Mouse (Mus musculus) testis, postnatal 14 days (tissue): Measurements from ENCODE around the gene Rdh16f2.
A peak's percentile ranks its signal among the peaks of the same experiment; 100 is the strongest.
"Not testable (repeated sequence)": the region's sequence is repeated elsewhere in the genome, so short reads cannot be mapped to it uniquely, and the experiment has no call there.

Source experiments
- DNase-seq: peaks from one replicate; pipeline ENCODE4 v3.0.0; 2021; ENCODE audit warnings: low spot score

The Rdh16f2 gene

DNA sequence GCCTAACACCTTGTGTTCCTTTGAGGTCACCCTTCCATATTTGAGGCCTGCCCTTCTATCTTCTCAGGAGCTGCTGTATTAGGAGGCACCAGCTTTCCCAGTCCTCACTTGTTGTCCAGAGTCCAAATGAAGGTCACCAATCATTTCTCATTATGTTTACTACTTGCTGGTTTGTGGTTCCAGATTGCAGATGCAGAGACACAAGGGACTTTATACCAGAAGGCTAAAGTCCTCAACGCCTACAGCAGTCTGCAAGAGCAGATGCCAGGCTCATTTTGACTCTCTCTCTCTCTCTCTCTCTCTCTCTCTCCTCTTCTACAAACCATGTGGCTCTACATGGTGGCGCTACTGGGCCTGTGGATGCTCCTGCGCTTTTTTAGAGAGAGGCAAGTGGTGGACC, at the start of gene Rdh16f2:
Rdh16f2 (plus strand) TSS at position 243 of the 400 bp plus-strand sequence.
- DNase-seq, result no peak

DNA sequence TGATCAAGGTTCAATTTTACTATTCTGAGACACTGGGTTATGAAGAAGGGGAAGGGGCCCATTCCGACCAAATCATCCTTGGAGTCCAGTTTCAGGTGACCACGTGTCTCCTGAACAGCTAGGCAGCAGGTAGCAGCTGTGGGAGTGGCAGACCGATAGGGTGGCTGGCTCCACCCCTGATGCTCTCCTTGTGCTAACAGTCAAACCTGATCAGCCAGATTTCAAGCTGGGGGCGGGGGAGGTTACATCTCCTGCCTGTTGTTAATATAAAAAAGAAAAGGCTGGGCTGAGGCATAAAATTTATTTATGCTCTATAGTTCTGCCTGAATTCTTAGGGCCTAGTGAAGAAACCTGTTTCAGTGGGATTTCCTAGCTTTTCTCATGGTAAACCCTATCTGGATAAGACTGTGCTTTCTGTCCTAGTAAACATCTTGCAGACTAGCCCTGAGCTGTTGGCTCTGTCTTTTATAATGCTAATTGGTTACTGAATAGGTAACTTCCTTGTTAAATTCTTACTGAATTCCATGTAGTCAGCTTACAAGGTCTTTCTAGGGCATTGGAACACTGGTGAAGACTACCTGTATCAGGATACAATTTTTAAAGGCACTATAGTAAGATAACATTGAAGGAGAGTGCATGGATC, 48.9 kb upstream of the Rdh16f2 start:
- DNase-seq, result not testable (repeated sequence)

GRCm38 (mm10) chr10:127821806-127822205, 44.5 kb upstream of the Rdh16f2 start:
- DNase-seq, result not testable (repeated sequence)

GRCm38 (mm10) chr10:127825386-127825785, 40.9 kb upstream of the Rdh16f2 start:
- peak; percentile 18 for DNase-seq

DNA sequence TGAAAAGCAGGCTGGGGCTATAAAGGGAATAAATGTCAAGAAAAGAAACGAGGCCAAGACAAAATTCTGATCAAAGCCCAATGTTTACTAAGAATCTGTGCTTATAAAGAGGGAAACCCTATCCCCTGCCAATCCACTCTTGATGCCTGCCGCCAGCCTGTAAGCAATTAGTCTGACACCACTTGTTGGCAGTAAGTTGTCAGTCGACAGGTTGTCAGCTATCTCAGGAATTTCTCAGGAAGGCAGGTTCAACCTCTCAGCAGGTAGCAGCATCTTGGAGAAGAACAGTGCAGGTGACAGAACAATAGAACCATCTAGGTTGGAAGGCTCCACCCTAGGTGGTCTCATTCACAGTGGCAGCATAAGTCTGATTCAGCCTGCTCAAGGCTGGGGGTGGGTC, 37.2 kb upstream of the Rdh16f2 start:
- no peak for DNase-seq

DNA sequence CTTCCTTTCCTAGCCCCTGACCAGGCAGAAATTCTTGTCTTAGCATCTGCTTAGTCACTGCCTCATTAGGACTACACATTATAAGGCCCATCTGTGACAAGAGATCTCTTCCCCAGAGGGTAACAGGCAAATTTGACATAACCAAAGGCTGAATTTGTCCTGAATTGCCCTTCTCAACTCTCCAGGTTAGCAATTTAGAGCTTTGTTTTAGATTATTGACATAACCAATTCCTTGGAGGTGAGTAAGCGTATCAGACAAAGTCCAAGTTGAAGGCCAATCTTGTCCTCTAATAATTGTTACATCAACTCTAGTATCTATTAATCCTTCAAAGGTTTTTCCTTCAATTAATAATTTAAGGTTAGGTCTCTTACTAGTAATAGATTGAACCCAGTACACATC, 32.1 kb upstream of the Rdh16f2 start:
- DNase-seq, result not testable (repeated sequence)

DNA sequence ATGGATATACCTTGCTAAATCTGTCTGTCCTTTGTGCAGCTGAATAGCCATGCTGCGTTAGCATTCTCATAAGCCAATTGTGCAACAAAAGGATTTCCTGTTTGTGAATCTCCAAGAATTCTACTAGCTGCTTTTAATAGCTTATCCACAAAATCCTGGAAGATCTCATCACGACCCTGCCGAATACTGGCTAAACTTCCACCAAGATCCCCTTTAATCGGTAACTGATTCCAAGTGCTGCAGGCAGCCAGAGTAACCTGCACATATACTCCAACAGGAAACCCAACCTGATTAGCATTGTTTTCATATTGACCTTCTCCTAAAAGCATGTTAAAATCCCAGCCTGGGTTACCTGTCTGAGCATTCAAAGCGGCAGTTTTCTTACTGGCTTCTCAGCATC, 31.0 kb upstream of the Rdh16f2 start:
- no peak for DNase-seq

DNA sequence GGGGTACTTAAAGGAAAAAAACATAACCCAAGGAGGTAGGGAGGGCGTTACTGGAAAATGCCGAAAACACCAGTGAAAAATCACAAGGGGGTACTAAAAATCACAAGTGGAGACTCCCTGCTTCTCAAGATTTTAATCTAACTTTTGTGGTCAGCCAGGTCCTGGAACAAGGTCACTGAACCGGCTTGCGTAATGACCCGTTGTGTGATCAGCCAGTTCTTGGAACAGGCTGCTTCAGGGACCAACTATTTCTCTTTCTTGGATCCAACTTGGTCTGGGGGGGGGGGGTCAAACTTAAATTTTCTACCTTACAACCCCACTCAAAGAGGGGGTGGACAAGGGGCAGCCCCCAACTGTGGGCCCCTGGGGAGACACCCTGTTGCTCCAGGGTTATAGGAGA, 28.5 kb upstream of the Rdh16f2 start:
- DNase-seq, result not testable (repeated sequence)

GRCm38 (mm10) chr10:127838539-127838938, 27.7 kb upstream of the Rdh16f2 start:
- DNase-seq, result no peak

DNA sequence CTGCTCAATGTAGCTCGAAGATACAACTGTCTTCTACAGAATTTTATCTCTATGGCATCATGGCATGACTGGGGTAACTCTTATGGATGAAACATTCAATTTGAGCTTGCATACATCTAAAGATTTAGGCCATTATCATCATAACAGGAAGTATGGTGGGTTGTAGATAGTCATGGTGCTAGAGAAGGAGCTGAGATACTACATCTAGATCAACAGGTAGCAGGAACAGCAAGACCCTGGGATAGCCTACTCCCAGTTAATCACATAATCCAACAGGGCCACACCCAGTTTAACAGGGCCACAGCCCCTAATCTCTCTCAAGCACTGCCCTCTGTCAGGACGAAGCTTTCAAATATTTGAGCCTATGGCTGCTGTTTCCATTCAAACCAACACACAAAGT, 25.5 kb upstream of the Rdh16f2 start:
- no peak for DNase-seq

- not testable (repeated sequence) for DNase-seq
Observed at GRCm38 (mm10) chr10:127845945-127846344, 20.3 kb upstream of the Rdh16f2 start.

GRCm38 (mm10) chr10:127848089-127848488, 18.2 kb upstream of the Rdh16f2 start:
- no peak for DNase-seq

DNA sequence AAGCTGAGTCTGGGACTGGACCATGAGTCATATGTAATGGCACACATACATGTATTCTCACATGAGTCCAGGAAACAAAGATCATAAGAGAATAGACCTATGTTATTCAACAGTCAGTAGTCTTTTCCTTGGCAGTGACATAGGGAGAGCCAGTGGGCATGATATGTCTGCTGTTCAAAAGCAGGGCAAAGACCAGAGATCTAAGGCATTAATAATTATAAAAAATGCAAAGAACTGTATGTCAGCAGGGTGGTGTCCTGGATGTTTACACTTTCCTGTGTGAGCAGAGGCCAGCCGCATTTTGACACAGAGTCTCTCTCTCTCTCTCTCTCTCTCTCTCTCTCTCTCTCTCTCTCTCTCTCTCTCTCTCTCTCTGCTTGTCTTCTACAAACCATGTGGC, 16.6 kb upstream of the Rdh16f2 start, which contains the start of gene Rdh19:
Rdh19 (plus strand) TSS at position 301 of the 400 bp plus-strand sequence.
- DNase-seq, result no peak

DNA sequence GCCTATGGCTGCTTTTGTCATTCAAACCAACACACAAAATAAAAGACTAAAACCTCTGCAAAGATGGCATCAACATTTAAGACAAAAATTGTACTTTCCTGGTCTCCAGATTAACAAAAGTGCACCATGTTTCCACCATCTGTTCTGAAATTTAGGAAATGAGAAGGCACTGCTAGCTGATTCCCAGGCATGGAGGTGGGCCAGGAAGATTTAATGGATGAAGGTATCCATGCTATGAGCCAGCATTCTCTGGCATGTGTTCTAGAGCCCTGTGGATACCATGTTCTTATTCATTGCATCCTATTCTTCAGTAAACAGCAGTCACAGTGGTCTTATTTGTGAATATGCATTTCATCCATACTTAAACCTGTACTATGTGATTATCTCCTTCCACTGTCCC, 9.9 kb upstream of the Rdh16f2 start:
- no peak for DNase-seq

DNA sequence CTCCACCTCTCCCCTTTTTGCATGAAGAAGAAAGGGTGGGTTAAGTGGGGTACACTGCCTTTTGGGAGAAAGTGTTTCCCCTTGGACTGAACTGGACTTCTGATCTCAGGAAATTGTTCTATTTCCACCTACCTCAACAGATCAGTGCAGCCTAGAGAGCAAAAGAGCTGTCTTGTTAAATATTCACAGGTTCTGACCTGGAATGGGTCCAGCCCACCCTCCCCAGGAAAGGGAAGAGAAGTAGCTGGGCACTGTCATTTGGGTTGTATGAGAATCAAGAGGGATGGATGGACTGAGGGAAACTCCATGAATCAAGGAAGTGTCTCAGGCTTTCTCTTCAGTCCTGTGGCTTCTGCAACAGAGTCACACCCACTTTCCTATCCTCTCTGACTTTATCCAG, 1.3 kb upstream of the Rdh16f2 start:
- no peak for DNase-seq

DNA sequence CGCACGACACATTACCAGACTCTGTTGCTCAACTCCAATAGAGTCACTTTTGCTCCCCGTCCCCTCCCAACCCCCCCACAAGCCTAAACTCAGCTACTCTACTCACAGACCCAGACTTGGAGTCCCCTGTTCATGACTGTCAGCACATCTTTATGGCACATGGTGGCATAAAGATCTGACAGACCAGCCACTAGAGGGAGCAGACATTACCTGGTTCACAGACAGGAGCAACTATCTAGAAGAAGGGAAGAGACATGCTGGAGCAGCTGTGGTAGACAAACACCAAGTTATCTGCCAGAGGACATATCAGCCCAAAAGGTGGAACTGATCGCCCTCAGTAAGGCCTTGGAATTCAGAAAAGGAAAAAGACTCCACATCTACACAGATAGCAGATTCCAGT, 6.2 kb downstream of the Rdh16f2 start:
- DNase-seq, result no peak

DNA sequence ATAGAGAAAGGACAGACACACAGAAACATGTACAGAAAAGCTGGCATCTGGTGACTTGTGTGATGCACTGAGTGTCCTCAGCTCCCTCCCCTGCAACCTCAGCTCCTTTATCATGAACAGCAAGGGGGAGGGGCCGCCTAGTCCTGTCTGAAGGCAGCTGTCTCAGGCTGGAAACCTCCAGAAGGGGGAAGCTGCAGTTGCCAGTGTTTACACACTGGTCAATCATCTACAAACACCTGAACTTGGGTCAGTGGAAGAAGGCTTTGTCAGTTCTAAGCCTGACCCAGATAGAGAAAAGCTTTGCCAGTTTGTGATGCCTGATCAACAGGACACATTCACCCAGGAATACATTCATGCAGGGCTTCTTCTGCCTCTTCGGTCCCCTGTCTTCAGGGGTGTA, 11.4 kb downstream of the Rdh16f2 start:
- DNase-seq, result no peak

DNA sequence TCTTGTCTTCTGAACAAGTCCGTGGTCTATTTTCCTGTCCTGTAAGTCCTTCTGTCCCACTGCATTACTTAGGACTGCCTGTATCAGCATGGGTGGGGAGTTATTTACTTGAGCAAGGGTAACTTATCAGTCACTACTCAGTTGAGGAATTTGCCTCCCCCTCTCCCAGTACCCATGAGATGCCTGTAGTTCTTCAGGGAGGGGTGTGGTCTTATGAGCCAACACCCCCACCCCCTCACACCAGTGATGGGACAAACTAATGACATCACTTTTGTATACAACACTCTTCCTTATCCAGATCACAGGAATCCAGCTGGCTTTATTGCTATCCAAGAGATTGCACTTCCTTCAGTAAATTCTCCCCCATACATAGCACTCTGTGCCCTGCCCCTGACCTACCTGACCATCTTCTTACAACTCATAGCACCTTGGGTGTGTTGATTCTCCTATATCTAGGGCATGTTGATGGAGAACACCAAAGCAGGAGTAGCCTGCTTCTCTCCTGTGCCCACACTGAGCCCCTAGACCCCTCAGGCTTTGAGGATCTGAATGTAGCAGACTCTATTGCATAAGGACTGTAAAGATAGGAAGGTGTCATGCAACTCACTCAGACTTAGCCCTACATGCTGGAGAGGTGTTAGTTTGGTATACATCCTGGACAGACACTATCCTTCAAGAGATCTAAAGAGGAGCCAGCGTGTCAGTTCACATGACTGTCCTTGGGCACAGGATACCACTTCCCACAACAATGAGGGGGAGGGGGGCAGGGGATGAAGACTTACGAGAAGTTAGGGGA, 12.2 kb downstream of the Rdh16f2 start:
- DNase-seq, result no peak

DNA sequence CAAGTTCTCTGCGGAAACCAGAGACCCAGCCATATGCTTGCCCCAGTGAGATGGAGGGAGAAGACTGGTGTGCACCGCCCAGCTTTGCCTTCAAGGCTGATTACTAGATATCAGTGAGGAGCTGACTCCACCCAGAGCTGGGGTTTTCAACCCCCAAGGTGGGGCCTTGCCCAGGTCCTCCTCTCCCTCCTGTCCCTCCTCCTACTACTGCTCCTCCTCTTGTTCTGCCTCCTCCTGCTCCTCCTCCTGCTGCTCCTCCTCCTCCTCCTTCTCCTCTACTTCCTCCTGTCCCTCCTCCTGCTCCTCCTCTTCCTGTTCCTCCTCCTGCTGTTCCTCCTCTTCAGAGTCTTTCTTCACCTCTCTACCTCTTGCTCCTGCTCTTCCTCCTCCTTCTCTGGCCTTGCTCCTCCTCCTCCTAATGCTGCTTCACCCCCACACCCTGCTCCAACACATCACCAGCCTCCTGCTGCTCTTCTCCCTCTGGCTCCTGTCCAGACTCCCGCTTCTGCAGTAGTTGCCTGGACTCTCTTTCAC, 12.9 kb downstream of the Rdh16f2 start:
- DNase-seq, result no peak

- no peak for DNase-seq
Observed at GRCm38 (mm10) chr10:127881041-127881440, 14.8 kb downstream of the Rdh16f2 start.

DNA sequence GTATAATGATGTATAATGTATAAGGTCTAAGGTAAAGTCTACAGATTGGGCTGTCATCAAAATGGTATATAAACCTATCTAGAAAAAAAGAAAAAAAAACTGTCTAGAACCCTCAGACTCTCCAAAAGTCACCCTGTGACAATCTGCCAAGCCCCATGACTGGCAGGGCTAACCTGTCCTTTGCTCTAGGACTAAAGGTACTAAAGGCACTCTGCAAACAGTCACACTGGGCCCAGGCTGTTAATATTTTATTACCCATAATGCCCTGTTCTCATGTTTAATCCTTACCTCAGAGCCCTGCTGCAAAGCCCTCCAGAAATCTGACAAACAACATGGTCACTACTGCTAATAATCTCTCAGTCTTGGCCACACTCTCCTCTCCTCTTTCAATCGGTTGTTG, 20.3 kb downstream of the Rdh16f2 start:
- no peak for DNase-seq

DNA sequence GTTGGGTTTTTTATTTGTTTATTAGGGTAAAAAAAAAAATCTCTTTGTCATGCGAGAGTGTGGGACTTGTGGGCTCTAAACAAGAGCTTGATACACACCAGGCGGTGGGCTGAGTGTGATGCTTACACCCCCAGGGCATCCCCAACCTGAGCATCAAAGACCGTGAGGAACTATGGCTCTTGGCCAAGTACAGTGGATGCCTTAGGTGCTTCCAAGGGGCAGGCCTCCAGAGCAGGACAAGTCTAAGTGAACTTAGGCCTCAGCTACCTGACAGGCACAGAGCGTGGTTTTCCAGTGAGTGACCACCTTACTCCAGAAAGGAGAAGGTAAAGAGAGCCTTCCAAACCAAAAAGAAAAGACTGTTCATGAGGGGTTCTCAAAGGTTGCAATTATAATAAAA, 20.7 kb downstream of the Rdh16f2 start:
- DNase-seq, result no peak

GRCm38 (mm10) chr10:127888605-127889004, 22.3 kb downstream of the Rdh16f2 start, which contains the start of gene Rdh7:
Gene Rdh7 (minus strand): TSS chr10:127888817.
- DNase-seq, result no peak
